Mouse (Mus musculus) kidney, adult 2 months (tissue): ENCODE results near the gene Pacrg.

Experiments
- CTCF ChIP-seq: fragments of 200-500 bp; conservative IDR thresholded peaks from 2 replicates; pipeline ENCODE4 v1.5.1; 2011; ENCODE audit warnings: low read depth, mild to moderate bottlenecking, control low read depth, low read length, moderate library complexity, mixed read lengths; ENCODE audit not compliant: insufficient read depth, insufficient read length
- POLR2A ChIP-seq: fragments of 200-500 bp; IDR thresholded peaks from one replicate; pipeline ENCODE4 v1.6.1; 2011; ENCODE audit warnings: low read depth, low read length, control low read depth

DNA sequence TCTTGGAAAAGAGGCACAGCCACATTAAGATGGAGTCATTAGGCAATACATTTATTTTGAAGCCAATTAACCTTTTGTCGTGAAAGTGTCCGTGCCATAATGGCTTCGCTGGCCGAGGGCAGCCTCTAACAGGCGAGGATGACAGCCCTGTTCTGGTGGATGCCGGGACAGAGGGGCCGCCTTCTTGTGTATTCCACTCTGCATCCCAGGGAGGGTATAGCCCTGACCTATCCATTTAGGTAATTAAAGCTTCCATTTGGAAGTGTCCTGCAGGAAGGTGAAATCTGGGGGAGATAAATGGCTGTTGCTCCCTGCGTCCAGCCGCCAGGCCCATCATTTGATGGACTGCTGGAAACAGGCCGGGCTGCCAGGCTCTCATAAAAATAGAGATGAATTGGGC is 63.6 kb downstream of the Pacrg start:
- TF ChIP-seq CTCF (no peak), POLR2A (no peak)
